Mouse (Mus musculus) hindbrain, embryonic 16.5 days (tissue): ENCODE measurements at regions not wholly inside any gene's neighbourhood (a gene's known extent, or its start where the extent isn't known, plus 50 kb on each side); places are given as distances from the start of the nearest gene placed in this dataset.

Experiments
- ATAC-seq: fragments of 200-750 bp; cut with Nextera tagmentation; 2 replicates; pipeline ENCODE4 v1.8.0; 2017; ENCODE audit warnings: moderate TSS enrichment, moderate library complexity
- H3K27ac ChIP-seq: fragments of 300-500 bp; sonication (generic); 2 replicates; pipeline ENCODE4 v1.5.1; 2014; ENCODE audit warnings: low read depth, mild to moderate bottlenecking, control low read depth, low read length, moderate library complexity
- H3K27me3 ChIP-seq: fragments of 300-500 bp; sonication (generic); replicated peaks from 2 replicates; pipeline ENCODE4 v1.6.1; 2014; ENCODE audit warnings: low read length; ENCODE audit not compliant: control insufficient read depth, insufficient read depth
- H3K36me3 ChIP-seq: fragments of 300-500 bp; sonication (generic); 2 replicates; pipeline ENCODE4 v1.6.1; 2014; ENCODE audit warnings: mild to moderate bottlenecking, low read length, moderate library complexity, mixed read lengths; ENCODE audit not compliant: control insufficient read depth, insufficient read depth
- H3K4me1 ChIP-seq: fragments of 300-500 bp; sonication (generic); 2 replicates; pipeline ENCODE4 v1.6.1; 2014; ENCODE audit warnings: low read depth, low read length; ENCODE audit not compliant: control insufficient read depth, insufficient read depth
- H3K4me2 ChIP-seq: fragments of 300-500 bp; sonication (generic); 2 replicates; pipeline ENCODE4 v1.6.1; 2014; ENCODE audit warnings: mild to moderate bottlenecking, low read length, control low read depth, moderate library complexity
- H3K4me3 ChIP-seq: fragments of 300-500 bp; sonication (generic); 2 replicates; pipeline ENCODE4 v1.5.1; 2014; ENCODE audit warnings: mild to moderate bottlenecking, low read length, control low read depth, moderate library complexity
- H3K9ac ChIP-seq: fragments of 300-500 bp; sonication (generic); 2 replicates; pipeline ENCODE4 v1.6.1; 2014; ENCODE audit warnings: low read depth, mild to moderate bottlenecking, control low read depth, low read length, moderate library complexity
- H3K9me3 ChIP-seq: fragments of 300-500 bp; sonication (generic); 2 replicates; pipeline ENCODE4 v1.6.1; 2014; ENCODE audit warnings: mild to moderate bottlenecking, low read length, moderate library complexity; ENCODE audit not compliant: control insufficient read depth
- WGBS: fragments of 180-500 bp; shearing (Covaris S2); extraction: QIAGEN DNeasy Blood & Tissue Kit; methylation state at CpG from one replicate; pipeline ENCODE4 v1.1.7; 2014; 5-methylcytosine and 5-hydroxymethylcytosine counted together

GRCm38 (mm10) chr4:91596619-91597018 lies 196.0 kb upstream of the Elavl2 start:
- Histone ChIP-seq H3K36me3 (no peaks in the 10 kb centered on the region), H3K4me3 (no peak overlapping the region), H3K4me1 (no peaks in the 10 kb centered on the region), H3K27me3 (no peaks in the 10 kb centered on the region), H3K9ac (no peak overlapping the region), H3K27ac (no peak overlapping the region), H3K9me3 (no peaks in the 10 kb centered on the region), H3K4me2 (no peak overlapping the region)
- ATAC-seq, result no peak
- WGBS, result 61% methylated on average over 6 of the region's 6 CpGs

- Histone ChIP-seq H3K27ac (no peak overlapping the region), H3K4me1 (no peaks in the 10 kb centered on the region), H3K27me3 (no peaks in the 10 kb centered on the region), H3K4me2 (no peak overlapping the region), H3K4me3 (no peak overlapping the region), H3K9me3 (no peaks in the 10 kb centered on the region), H3K36me3 (no peaks in the 10 kb centered on the region), H3K9ac (no peak overlapping the region)
- ATAC-seq, result no peak
- 58% methylated on average over 8 of the region's 8 CpGs for WGBS
Observed at GRCm38 (mm10) chr4:91595766-91596165, 195.2 kb upstream of the Elavl2 start.

- 0 out of 2 replicates have a peak, but pooled peaks have one; percentile 17 for ATAC-seq
- no peaks in the 10 kb centered on the region for H3K4me1 ChIP-seq
Observed at GRCm38 (mm10) chr4:91589779-91590178, 189.2 kb upstream of the Elavl2 start.

GRCm38 (mm10) chr4:91587541-91588059 lies 187.0 kb upstream of the Elavl2 start:
- no peak for ATAC-seq
- H3K4me1 ChIP-seq, result no peaks in the 10 kb centered on the region
- H3K27ac ChIP-seq, result no peak overlapping the region
- no peak overlapping the region for H3K4me3 ChIP-seq
- H3K9ac ChIP-seq, result no peak overlapping the region
- H3K9me3 ChIP-seq, result no peaks in the 10 kb centered on the region
- whole genome bisulfite sequencing, result 94% methylated on average over 1 of the region's 1 CpGs
- no peaks in the 10 kb centered on the region for H3K27me3 ChIP-seq
- no peaks in the 10 kb centered on the region for H3K36me3 ChIP-seq
- no peak overlapping the region for H3K4me2 ChIP-seq

More at GRCm38 (mm10) chr4:91589779-91590178, 189.2 kb upstream of the Elavl2 start:
- Histone ChIP-seq H3K9me3 (no peaks in the 10 kb centered on the region), H3K4me3 (no peak overlapping the region), H3K27me3 (no peaks in the 10 kb centered on the region), H3K36me3 (no peaks in the 10 kb centered on the region), H3K9ac (no peak overlapping the region), H3K4me2 (no peak overlapping the region), H3K27ac (no peak overlapping the region)
- WGBS, result 76% methylated on average over 3 of the region's 3 CpGs

DNA sequence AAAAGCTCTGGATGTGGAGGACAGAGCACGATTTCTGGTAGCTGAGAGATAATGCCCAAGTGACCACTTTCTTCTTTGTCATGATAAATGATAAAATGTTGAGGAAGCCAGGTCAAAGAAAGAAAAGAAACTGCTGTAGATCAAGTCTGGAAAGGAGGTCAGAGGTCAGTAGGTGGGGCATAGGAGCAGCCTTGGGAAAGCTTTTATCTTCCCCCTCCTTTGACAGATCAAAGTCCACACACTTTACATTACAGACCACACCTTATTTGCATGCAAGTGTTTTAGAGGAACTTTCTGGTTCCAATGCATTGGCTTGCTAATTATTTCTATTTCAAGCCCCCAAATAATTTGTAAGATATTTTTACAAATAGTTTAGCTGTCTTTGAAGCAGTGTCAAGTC lies 182.4 kb upstream of the Elavl2 start:
- Histone ChIP-seq H3K36me3 (no peaks in the 10 kb centered on the region), H3K27ac (no peak overlapping the region), H3K4me1 (no peaks in the 10 kb centered on the region), H3K4me2 (no peak overlapping the region), H3K9ac (no peak overlapping the region), H3K27me3 (no peaks in the 10 kb centered on the region), H3K9me3 (no peaks in the 10 kb centered on the region), H3K4me3 (no peak overlapping the region)
- WGBS, result 58% methylated on average over 1 of the region's 1 CpGs
- no peak for ATAC-seq

- H3K27ac ChIP-seq, result no peak overlapping the region
- no peak overlapping the region for H3K9ac ChIP-seq
- no peaks in the 10 kb centered on the region for H3K4me1 ChIP-seq
- no peak overlapping the region for H3K4me2 ChIP-seq
- H3K36me3 ChIP-seq, result no peaks in the 10 kb centered on the region
- WGBS, result 48% methylated on average over 1 of the region's 1 CpGs
- no peaks in the 10 kb centered on the region for H3K27me3 ChIP-seq
- no peak overlapping the region for H3K4me3 ChIP-seq
- no peaks in the 10 kb centered on the region for H3K9me3 ChIP-seq
- peak; percentile 85 for ATAC-seq
Observed at GRCm38 (mm10) chr4:91557452-91557851, 156.9 kb upstream of the Elavl2 start.

DNA sequence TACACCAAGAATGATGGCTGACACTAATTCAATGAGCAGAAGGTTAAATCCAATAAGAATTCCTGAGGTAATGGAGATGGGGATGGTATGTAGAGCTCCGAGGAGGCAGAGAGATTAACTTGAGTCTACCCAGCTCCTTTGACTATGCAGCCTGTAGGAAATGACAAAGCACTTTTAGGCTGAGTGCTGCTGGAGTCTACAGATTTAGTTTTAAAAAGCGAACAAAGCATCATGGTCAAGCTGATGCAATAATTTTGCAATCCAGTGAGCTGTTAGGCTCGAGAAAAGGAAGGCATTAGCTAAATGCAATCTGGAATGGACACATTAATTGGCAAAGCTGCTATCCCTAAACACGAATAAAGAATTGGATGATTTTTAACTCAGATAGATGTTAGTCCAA lies 156.4 kb upstream of the Elavl2 start:
- no peaks in the 10 kb centered on the region for H3K36me3 ChIP-seq
- H3K27me3 ChIP-seq, result no peaks in the 10 kb centered on the region
- no peak overlapping the region for H3K9ac ChIP-seq
- no peak overlapping the region for H3K27ac ChIP-seq
- H3K4me2 ChIP-seq, result no peak overlapping the region
- ATAC-seq, result peak; percentile 20; the same call in 1 of the 2 replicates
- H3K4me3 ChIP-seq, result no peak overlapping the region
- no peaks in the 10 kb centered on the region for H3K9me3 ChIP-seq
- 45% methylated on average over 4 of the region's 4 CpGs for WGBS
- no peaks in the 10 kb centered on the region for H3K4me1 ChIP-seq

DNA sequence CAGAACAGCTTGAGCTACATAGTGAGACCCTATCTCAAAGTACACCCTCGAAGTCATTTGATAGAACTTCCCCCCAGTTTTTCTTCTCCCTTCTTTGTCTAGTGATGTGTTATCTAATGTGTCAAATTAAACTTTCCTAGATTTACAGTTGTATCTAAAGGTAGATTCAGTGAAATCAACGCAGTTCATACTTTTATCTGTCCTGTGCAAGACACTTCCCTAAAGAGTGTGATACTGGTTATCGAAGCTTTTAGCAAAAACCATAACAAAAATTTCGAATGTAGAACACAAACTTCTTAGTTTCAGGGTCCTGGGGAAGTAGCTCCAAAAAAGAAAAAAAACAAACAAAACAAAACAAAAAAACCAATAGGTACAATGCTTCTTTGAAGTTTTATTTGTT lies 123.8 kb upstream of the Elavl2 start:
- Histone ChIP-seq H3K27me3 (no peaks in the 10 kb centered on the region), H3K4me1 (no peaks in the 10 kb centered on the region), H3K36me3 (no peaks in the 10 kb centered on the region), H3K27ac (no peak overlapping the region), H3K9me3 (no peaks in the 10 kb centered on the region), H3K4me3 (no peak overlapping the region), H3K4me2 (no peak overlapping the region), H3K9ac (no peak overlapping the region)
- ATAC-seq, result no peak
- 86% methylated on average over 4 of the region's 4 CpGs for WGBS

DNA sequence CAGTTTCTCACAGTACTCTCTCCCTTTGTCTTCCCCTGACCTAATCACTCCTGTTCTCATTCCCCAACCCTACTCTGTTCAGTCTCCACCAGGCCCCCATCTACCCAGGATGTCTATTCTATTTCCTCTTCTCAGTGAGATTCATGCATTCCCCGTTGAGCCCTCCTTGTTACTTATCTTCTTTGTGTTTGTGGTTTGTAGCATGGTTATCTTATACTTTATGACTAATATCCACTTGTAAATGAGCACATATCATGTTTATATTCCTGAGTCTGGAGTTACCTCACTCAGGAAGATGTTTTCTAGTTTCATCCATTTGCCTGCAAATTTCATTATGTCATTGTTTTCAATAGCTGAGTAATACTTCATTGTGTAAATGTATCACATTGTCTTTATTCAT lies 111.0 kb upstream of the Elavl2 start:
- Histone ChIP-seq H3K36me3 (no peaks in the 10 kb centered on the region), H3K9me3 (no peaks in the 10 kb centered on the region), H3K27ac (no peak overlapping the region), H3K27me3 (no peaks in the 10 kb centered on the region), H3K9ac (no peak overlapping the region), H3K4me1 (no peaks in the 10 kb centered on the region), H3K4me2 (no peak overlapping the region), H3K4me3 (no peak overlapping the region)
- ATAC-seq, result no peak
- 93% methylated on average over 1 of the region's 1 CpGs for WGBS

DNA sequence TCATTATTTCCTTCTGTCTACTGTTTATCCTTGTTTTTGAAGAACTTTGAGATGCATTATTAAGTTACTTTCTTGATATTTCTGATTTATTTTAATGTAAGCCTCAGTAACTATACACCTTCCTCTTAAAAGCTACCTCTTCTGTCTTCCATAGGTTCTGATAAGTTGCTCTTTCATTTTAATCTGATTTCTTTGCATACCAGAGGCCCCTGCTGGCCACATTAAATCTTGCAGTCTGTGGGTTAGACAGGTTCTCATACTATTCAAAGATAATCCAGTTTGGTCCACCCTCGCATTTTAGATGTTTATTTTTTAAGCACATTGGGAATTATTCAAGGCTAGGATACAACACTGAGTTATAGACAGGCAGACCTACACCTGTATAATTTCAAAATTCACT lies 109.4 kb upstream of the Elavl2 start:
- Histone ChIP-seq H3K4me3 (no peak overlapping the region), H3K4me1 (no peaks in the 10 kb centered on the region), H3K27me3 (no peaks in the 10 kb centered on the region), H3K9me3 (no peaks in the 10 kb centered on the region), H3K4me2 (no peak overlapping the region), H3K9ac (no peak overlapping the region), H3K27ac (no peak overlapping the region), H3K36me3 (no peaks in the 10 kb centered on the region)
- no peak for ATAC-seq
- 84% methylated on average over 1 of the region's 1 CpGs for WGBS
